Mouse (Mus musculus) megakaryocyte, embryonic 14.5 days (primary cell): Measurements from ENCODE around the gene Limd1. TPM values are rescaled to one million over a fixed set of nuclear protein-coding genes. Genes with fewer than 3 reads are reported as not detected.

Experiments used
- H3K27me3 ChIP-seq: replicated peaks from 2 replicates; pipeline ENCODE3; 2012; ENCODE audit warnings: inconsistent platforms
- H3K36me3 ChIP-seq: replicated peaks from 2 replicates; pipeline ENCODE3; 2012; ENCODE audit warnings: low read length, inconsistent platforms, mixed read lengths
- H3K4me1 ChIP-seq: 2 replicates; pipeline ENCODE4 v1.6.1; 2012; ENCODE audit warnings: inconsistent platforms
- H3K4me3 ChIP-seq: replicated peaks from 2 replicates; pipeline ENCODE3; 2012; ENCODE audit warnings: moderate library complexity, mild to moderate bottlenecking, inconsistent platforms
- H3K9me3 ChIP-seq: 2 replicates; pipeline ENCODE4 v1.6.1; 2012; ENCODE audit warnings: inconsistent platforms
- FLI1 ChIP-seq: IDR thresholded peaks from 2 replicates; pipeline ENCODE4 v1.6.1; 2012; ENCODE audit warnings: low read length, inconsistent platforms, mixed read lengths
- GATA1 ChIP-seq: IDR thresholded peaks from 3 replicates; pipeline ENCODE4 v1.6.1; 2012; ENCODE audit warnings: mixed read lengths, low read length, inconsistent platforms, borderline replicate concordance
- polyA plus RNA-seq: library from polyadenylated mRNA; stranded (reverse); fragments of >175 nt; gene quantifications from 2 replicates; pipeline ENCODE4 v1.2.3, GENCODE M21; 2012; ENCODE audit warnings: low replicate concordance; ENCODE audit not compliant: insufficient read depth

Gene Limd1
- polyA plus RNA-seq, 1 experiment: 5.0 TPM

GRCm38 (mm10) chr9:123509638-123510604 lies 31.4 kb downstream of the Limd1 start:
- Histone ChIP-seq H3K9me3 (no peaks in the 10 kb centered on the region), H3K27me3 (no peaks in the 10 kb centered on the region), H3K4me1 (peaks cover 36% of the 10 kb centered on the region), H3K4me3 (no peak overlapping the region), H3K36me3 (peaks cover 60% of the 10 kb centered on the region)
- no peak for TF ChIP-seq GATA1

DNA sequence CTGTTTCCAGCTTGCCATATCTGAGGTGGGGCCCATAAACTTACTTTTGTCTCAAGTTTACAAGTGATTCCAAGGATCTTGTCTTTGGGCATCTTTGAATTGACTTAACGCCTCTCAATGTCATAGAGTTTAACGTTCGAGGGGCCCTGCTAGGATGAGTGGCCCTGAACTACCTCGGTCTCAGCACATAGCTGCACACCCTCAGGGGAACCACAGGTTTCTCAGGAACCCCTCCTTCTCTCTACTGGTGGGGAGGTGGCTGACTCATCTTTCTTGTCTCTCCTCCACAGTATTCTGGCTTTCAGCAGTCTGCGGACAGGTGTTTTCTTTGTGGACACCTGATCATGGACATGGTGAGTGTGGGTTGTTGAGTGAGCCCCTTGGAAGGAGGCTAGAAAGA lies 32.4 kb downstream of the Limd1 start:
- Histone ChIP-seq H3K4me3 (no peak overlapping the region), H3K9me3 (no peaks in the 10 kb centered on the region), H3K27me3 (no peaks in the 10 kb centered on the region), H3K4me1 (peaks cover 40% of the 10 kb centered on the region), H3K36me3 (peaks cover 54% of the 10 kb centered on the region)
- no peak for TF ChIP-seq GATA1

DNA sequence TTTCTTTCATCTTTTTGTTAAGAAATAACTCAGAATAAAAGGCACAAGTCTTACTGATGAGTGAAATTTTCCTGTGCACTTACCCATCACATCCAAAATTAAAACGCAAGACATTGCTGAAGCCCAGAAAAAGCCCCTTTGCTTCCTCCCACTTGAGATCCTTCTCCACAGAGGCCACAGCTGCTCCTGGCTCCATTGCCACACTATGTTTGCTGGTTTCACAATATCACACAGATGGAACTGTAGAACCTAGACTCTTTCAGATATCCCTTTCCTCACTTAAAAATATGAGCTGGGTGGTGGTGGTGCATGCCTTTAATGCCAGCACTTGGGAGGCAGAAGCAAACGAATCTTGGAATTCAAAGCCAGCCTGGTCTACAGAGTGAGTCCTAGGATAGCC lies 34.0 kb downstream of the Limd1 start:
- TF ChIP-seq FLI1: no peak
- no peak for TF ChIP-seq GATA1
- Histone ChIP-seq H3K9me3 (no peaks in the 10 kb centered on the region), H3K4me3 (no peak overlapping the region), H3K36me3 (peaks cover 70% of the 10 kb centered on the region), H3K27me3 (no peaks in the 10 kb centered on the region), H3K4me1 (peaks cover 45% of the 10 kb centered on the region)

- peaks cover 88% of the 10 kb centered on the region for H3K36me3 ChIP-seq
- no peaks in the 10 kb centered on the region for H3K27me3 ChIP-seq
- no peaks in the 10 kb centered on the region for H3K9me3 ChIP-seq
- H3K4me3 ChIP-seq: no peak overlapping the region
- H3K4me1 ChIP-seq: peaks cover 58% of the 10 kb centered on the region
- no peak for TF ChIP-seq FLI1
- TF ChIP-seq GATA1: no peak
These were observed 36.6 kb downstream of the Limd1 start for GRCm38 (mm10) chr9:123515087-123515486.

DNA sequence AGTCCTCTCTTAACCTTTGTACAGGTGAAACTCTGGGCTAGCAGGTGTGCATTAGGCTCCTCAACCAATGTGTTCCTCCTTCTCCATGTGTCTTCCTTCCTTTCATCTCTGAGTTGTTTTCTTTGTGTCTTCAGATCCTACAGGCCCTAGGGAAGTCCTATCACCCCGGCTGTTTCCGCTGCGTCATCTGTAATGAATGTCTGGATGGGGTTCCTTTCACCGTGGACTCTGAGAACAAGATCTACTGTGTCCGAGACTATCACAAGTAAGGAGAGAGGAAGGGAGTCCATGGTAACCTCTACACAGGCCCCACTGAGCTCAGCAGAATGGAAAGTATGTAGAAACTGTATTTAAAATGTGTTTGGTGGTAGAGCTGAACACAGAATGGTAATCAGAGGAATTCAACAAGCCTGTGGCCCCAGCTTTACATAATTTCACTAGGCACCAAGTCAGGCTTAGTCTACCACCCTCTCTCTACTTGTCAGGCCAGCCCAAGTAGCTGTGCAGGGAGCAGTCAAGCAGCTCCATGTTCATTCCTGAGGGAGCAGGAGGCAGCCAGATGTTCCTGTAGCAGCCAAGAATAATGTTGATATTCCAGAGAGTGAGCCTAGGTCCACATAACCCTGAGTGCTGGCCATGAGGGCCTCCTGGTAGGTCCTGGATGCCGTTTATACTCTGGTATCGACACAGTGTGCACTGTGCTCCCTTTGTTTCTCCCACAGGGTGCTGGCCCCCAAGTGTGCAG lies 38.3 kb downstream of the Limd1 start:
- no peaks in the 10 kb centered on the region for H3K27me3 ChIP-seq

GRCm38 (mm10) chr9:123518969-123519894 lies 40.7 kb downstream of the Limd1 start:
- peak overlapping the region; percentile 87 for H3K4me3 ChIP-seq
- no peaks in the 10 kb centered on the region for H3K27me3 ChIP-seq
- TF ChIP-seq FLI1 (peak; percentile 14; the same call in 1 of the 2 replicates), GATA1 (no peak)
- peaks cover 78% of the 10 kb centered on the region for H3K4me1 ChIP-seq
- H3K9me3 ChIP-seq: no peaks in the 10 kb centered on the region
- peaks cover 74% of the 10 kb centered on the region for H3K36me3 ChIP-seq

More for the DNA sequence above, 38.3 kb downstream of the Limd1 start:
- Histone ChIP-seq H3K4me3 (no peak overlapping the region), H3K36me3 (peaks cover 85% of the 10 kb centered on the region), H3K9me3 (no peaks in the 10 kb centered on the region), H3K4me1 (peaks cover 68% of the 10 kb centered on the region)
- TF ChIP-seq FLI1 (no peak), GATA1 (no peak)

GRCm38 (mm10) chr9:123520735-123521134 lies 42.2 kb downstream of the Limd1 start:
- peaks cover 83% of the 10 kb centered on the region for H3K4me1 ChIP-seq
- no peak for TF ChIP-seq GATA1
- TF ChIP-seq FLI1: no peak
- H3K4me3 ChIP-seq: peak overlapping the region; percentile 16
- H3K27me3 ChIP-seq: no peaks in the 10 kb centered on the region
- H3K36me3 ChIP-seq: peaks cover 66% of the 10 kb centered on the region
- no peaks in the 10 kb centered on the region for H3K9me3 ChIP-seq

DNA sequence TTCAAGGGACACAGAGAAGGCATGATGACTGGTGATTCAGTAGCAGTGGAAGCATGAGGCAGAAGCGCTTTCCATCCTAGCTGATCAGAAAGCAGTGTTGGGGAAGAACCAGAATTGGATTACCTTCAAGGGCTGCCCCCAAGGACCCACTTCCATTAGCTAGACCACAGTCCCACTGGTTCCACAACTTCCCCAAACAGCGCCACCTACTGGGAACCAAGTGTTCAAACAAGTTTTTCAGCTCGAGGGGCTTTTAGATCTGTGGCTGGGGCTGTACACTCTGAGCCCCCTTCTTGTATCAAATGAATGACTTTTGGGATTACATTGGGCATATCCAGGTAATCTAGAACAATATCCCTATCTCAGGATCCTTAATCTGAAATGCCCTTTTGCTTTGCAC lies 45.2 kb downstream of the Limd1 start:
- H3K36me3 ChIP-seq: peaks cover 37% of the 10 kb centered on the region
- TF ChIP-seq GATA1 (no peak), FLI1 (no peak)
- no peaks in the 10 kb centered on the region for H3K9me3 ChIP-seq
- H3K4me1 ChIP-seq: peaks cover 75% of the 10 kb centered on the region
- no peak overlapping the region for H3K4me3 ChIP-seq
- H3K27me3 ChIP-seq: no peaks in the 10 kb centered on the region

DNA sequence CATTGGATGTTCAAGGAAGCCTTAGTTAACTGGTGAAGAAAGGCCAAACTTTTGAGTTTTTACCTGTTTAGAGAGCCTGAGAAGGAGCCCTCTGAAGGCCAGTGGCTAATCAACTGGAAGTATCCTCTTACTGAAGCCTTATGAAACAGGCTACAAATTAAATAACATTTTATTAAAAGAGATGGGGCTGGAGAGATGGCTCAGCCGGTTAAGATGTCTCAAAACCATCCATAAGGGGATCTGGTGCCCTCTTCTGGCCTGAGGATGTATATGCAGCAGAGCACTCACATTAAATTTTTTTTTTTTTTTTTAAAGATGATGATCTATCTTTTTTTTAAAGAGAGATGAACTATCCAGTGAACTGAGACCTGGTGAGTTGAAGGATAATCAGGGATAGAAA lies 46.6 kb downstream of the Limd1 start:
- H3K4me3 ChIP-seq: no peak overlapping the region
- TF ChIP-seq FLI1: no peak
- TF ChIP-seq GATA1: no peak
- H3K36me3 ChIP-seq: peaks cover 23% of the 10 kb centered on the region
- H3K4me1 ChIP-seq: peaks cover 64% of the 10 kb centered on the region
- no peaks in the 10 kb centered on the region for H3K9me3 ChIP-seq
- no peaks in the 10 kb centered on the region for H3K27me3 ChIP-seq

GRCm38 (mm10) chr9:123526502-123526901 lies 48.0 kb downstream of the Limd1 start:
- H3K36me3 ChIP-seq: peaks cover 12% of the 10 kb centered on the region
- H3K27me3 ChIP-seq: no peaks in the 10 kb centered on the region
- no peaks in the 10 kb centered on the region for H3K9me3 ChIP-seq
- no peak overlapping the region for H3K4me3 ChIP-seq
- no peak for TF ChIP-seq FLI1
- H3K4me1 ChIP-seq: peaks cover 60% of the 10 kb centered on the region
